Mouse (Mus musculus): ENCODE results near the gene Golga5. TPM values are rescaled to one million over a fixed set of nuclear protein-coding genes. Genes with fewer than 3 reads are reported as not detected.

The Golga5 gene
- polyA plus RNA-seq (2015; fragmentation: Nextera tagmentation; extraction: Ambion mirVana) = 32.0 and 32.4 TPM in 2 replicates

GRCm38 (mm10) chr12:102468894-102469764 lies at the start of gene Golga5:
TSS of gene Golga5 (plus strand) at chr12:102469135.
- Histone ChIP-seq H3K4me3 (peak within 1 kb of the TSS; percentile 85), H3K9me3 (no peaks in the 10 kb centered on the region), H3K4me1 (peaks cover 10% of the 10 kb centered on the region), H3K4me2 (replicated peaks) (peak within 1 kb of the TSS; percentile 96), H3K27me3 (no peaks in the 10 kb centered on the region), H3K36me3 (peaks cover 17% of the 10 kb centered on the region), H3K27ac (replicated peaks) (peak within 1 kb of the TSS; percentile 81), H3K9ac (replicated peaks) (peak within 1 kb of the TSS; percentile 79)
- peak; percentile 98 for ATAC-seq (replicated peaks)
- under 1% methylated on average over 77 of the region's 86 CpGs for WGBS

- no peak overlapping the region for H3K4me2 ChIP-seq (replicated peaks)
- 33% methylated on average over 3 of the region's 3 CpGs for WGBS
- no peaks in the 10 kb centered on the region for H3K9me3 ChIP-seq
- peaks cover 9% of the 10 kb centered on the region; the same call in 1 of the 2 replicates for H3K36me3 ChIP-seq
- peak; percentile 67; the same call in 1 of the 2 replicates for ATAC-seq (replicated peaks)
- H3K4me3 ChIP-seq = no peak overlapping the region
- H3K27ac ChIP-seq (replicated peaks) = no peak overlapping the region; the same call in 1 of the 2 replicates
- no peak overlapping the region for H3K9ac ChIP-seq (replicated peaks)
- H3K27me3 ChIP-seq = no peaks in the 10 kb centered on the region
- H3K4me1 ChIP-seq = no peaks in the 10 kb centered on the region
Observed at GRCm38 (mm10) chr12:102419544-102419943, 49.4 kb upstream of the Golga5 start.

- no peak overlapping the region; the same call in 1 of the 2 replicates for H3K27ac ChIP-seq (replicated peaks)
- H3K4me2 ChIP-seq (replicated peaks) = no peak overlapping the region
- WGBS = 90% methylated on average over 10 of the region's 10 CpGs
Observed at GRCm38 (mm10) chr12:102420168-102420890, 48.6 kb upstream of the Golga5 start.

GRCm38 (mm10) chr12:102422065-102422464 lies 46.9 kb upstream of the Golga5 start:
- Histone ChIP-seq H3K27ac (replicated peaks) (no peak overlapping the region), H3K4me1 (no peaks in the 10 kb centered on the region), H3K4me2 (replicated peaks) (no peak overlapping the region), H3K9me3 (no peaks in the 10 kb centered on the region), H3K4me3 (no peak overlapping the region), H3K27me3 (no peaks in the 10 kb centered on the region), H3K9ac (replicated peaks) (no peak overlapping the region), H3K36me3 (peaks cover 9% of the 10 kb centered on the region; the same call in 1 of the 2 replicates)
- ATAC-seq (replicated peaks) = no peak
- WGBS = 82% methylated on average over 6 of the region's 6 CpGs

More at GRCm38 (mm10) chr12:102420168-102420890, 48.6 kb upstream of the Golga5 start:
- no peak for ATAC-seq (replicated peaks)
- Histone ChIP-seq H3K27me3 (no peaks in the 10 kb centered on the region), H3K4me3 (no peak overlapping the region), H3K4me1 (no peaks in the 10 kb centered on the region), H3K9ac (replicated peaks) (no peak overlapping the region), H3K36me3 (peaks cover 9% of the 10 kb centered on the region; the same call in 1 of the 2 replicates), H3K9me3 (no peaks in the 10 kb centered on the region)

GRCm38 (mm10) chr12:102422623-102423320 lies 46.2 kb upstream of the Golga5 start:
- Histone ChIP-seq H3K4me2 (replicated peaks) (no peak overlapping the region), H3K27me3 (no peaks in the 10 kb centered on the region), H3K9ac (replicated peaks) (no peak overlapping the region), H3K4me1 (no peaks in the 10 kb centered on the region), H3K36me3 (peaks cover 9% of the 10 kb centered on the region; the same call in 1 of the 2 replicates), H3K4me3 (no peak overlapping the region), H3K9me3 (no peaks in the 10 kb centered on the region), H3K27ac (replicated peaks) (no peak overlapping the region)
- no peak for ATAC-seq (replicated peaks)
- 91% methylated on average over 11 of the region's 11 CpGs for WGBS

- H3K36me3 ChIP-seq = peaks cover 9% of the 10 kb centered on the region; the same call in 1 of the 2 replicates
- no peak overlapping the region for H3K9ac ChIP-seq (replicated peaks)
- no peaks in the 10 kb centered on the region for H3K27me3 ChIP-seq
- no peak overlapping the region for H3K4me2 ChIP-seq (replicated peaks)
- H3K4me1 ChIP-seq = no peaks in the 10 kb centered on the region
- H3K4me3 ChIP-seq = no peak overlapping the region
- H3K27ac ChIP-seq (replicated peaks) = no peak overlapping the region
- WGBS = 93% methylated on average over 8 of the region's 8 CpGs
- H3K9me3 ChIP-seq = no peaks in the 10 kb centered on the region
- ATAC-seq (replicated peaks) = no peak
Observed at GRCm38 (mm10) chr12:102423625-102424024, 45.3 kb upstream of the Golga5 start.

GRCm38 (mm10) chr12:102424456-102424855 lies 44.5 kb upstream of the Golga5 start:
- H3K9me3 ChIP-seq = no peaks in the 10 kb centered on the region
- H3K9ac ChIP-seq (replicated peaks) = no peak overlapping the region
- ATAC-seq (replicated peaks) = no peak
- no peak overlapping the region for H3K27ac ChIP-seq (replicated peaks)
- peaks cover 9% of the 10 kb centered on the region; the same call in 1 of the 2 replicates for H3K36me3 ChIP-seq
- H3K4me3 ChIP-seq = no peak overlapping the region
- 91% methylated on average over 2 of the region's 2 CpGs for WGBS
- no peaks in the 10 kb centered on the region for H3K4me1 ChIP-seq
- no peaks in the 10 kb centered on the region for H3K27me3 ChIP-seq
- no peak overlapping the region for H3K4me2 ChIP-seq (replicated peaks)

GRCm38 (mm10) chr12:102425048-102425578 lies 43.8 kb upstream of the Golga5 start:
- Histone ChIP-seq H3K4me3 (no peak overlapping the region), H3K4me1 (no peaks in the 10 kb centered on the region), H3K27ac (replicated peaks) (no peak overlapping the region), H3K27me3 (no peaks in the 10 kb centered on the region), H3K9me3 (no peaks in the 10 kb centered on the region), H3K9ac (replicated peaks) (no peak overlapping the region), H3K4me2 (replicated peaks) (no peak overlapping the region), H3K36me3 (peaks cover 9% of the 10 kb centered on the region; the same call in 1 of the 2 replicates)
- WGBS = 91% methylated on average over 4 of the region's 4 CpGs
- no peak for ATAC-seq (replicated peaks)

GRCm38 (mm10) chr12:102426285-102426684 lies 42.6 kb upstream of the Golga5 start:
- no peak overlapping the region for H3K27ac ChIP-seq (replicated peaks)

GRCm38 (mm10) chr12:102429656-102430055 lies 39.3 kb upstream of the Golga5 start:
- no peaks in the 10 kb centered on the region for H3K27me3 ChIP-seq
- no peak overlapping the region for H3K9ac ChIP-seq (replicated peaks)
- 96% methylated on average over 5 of the region's 5 CpGs for WGBS

More at GRCm38 (mm10) chr12:102426285-102426684, 42.6 kb upstream of the Golga5 start:
- no peak overlapping the region for H3K9ac ChIP-seq (replicated peaks)
- H3K4me3 ChIP-seq = no peak overlapping the region
- no peaks in the 10 kb centered on the region for H3K9me3 ChIP-seq
- H3K4me1 ChIP-seq = no peaks in the 10 kb centered on the region
- H3K36me3 ChIP-seq = peaks cover 9% of the 10 kb centered on the region; the same call in 1 of the 2 replicates
- 96% methylated on average over 7 of the region's 7 CpGs for WGBS
- ATAC-seq (replicated peaks) = no peak
- no peaks in the 10 kb centered on the region for H3K27me3 ChIP-seq
- H3K4me2 ChIP-seq (replicated peaks) = no peak overlapping the region

GRCm38 (mm10) chr12:102430228-102430627 lies 38.7 kb upstream of the Golga5 start:
- no peak overlapping the region for H3K4me2 ChIP-seq (replicated peaks)
- H3K27ac ChIP-seq (replicated peaks) = no peak overlapping the region
- no peaks in the 10 kb centered on the region for H3K36me3 ChIP-seq
- no peaks in the 10 kb centered on the region for H3K9me3 ChIP-seq
- H3K9ac ChIP-seq (replicated peaks) = no peak overlapping the region
- H3K27me3 ChIP-seq = no peaks in the 10 kb centered on the region
- WGBS = 81% methylated on average over 4 of the region's 4 CpGs
- H3K4me1 ChIP-seq = no peaks in the 10 kb centered on the region
- H3K4me3 ChIP-seq = no peak overlapping the region
- no peak for ATAC-seq (replicated peaks)

More at GRCm38 (mm10) chr12:102429656-102430055, 39.3 kb upstream of the Golga5 start:
- no peak overlapping the region for H3K4me2 ChIP-seq (replicated peaks)
- ATAC-seq (replicated peaks) = no peak
- H3K36me3 ChIP-seq = no peaks in the 10 kb centered on the region
- H3K27ac ChIP-seq (replicated peaks) = no peak overlapping the region
- no peaks in the 10 kb centered on the region for H3K9me3 ChIP-seq
- no peak overlapping the region for H3K4me3 ChIP-seq
- H3K4me1 ChIP-seq = no peaks in the 10 kb centered on the region

Data from forebrain, embryonic 15.5 days (tissue).